Mouse (Mus musculus) intestine, embryonic 14.5 days (tissue): ENCODE measurements at regions not wholly inside any gene's neighbourhood (a gene's known extent, or its start where the extent isn't known, plus 50 kb on each side); places are given as distances from the start of the nearest gene placed in this dataset.

Experiments used
- ATAC-seq: fragments of 200-750 bp; cut with Nextera tagmentation; replicated peaks from 2 replicates; pipeline ENCODE4 v1.8.0; 2017; ENCODE audit warnings: low read depth, moderate number of reproducible peaks, moderate TSS enrichment, moderate library complexity; ENCODE audit not compliant: low FRiP score, low TSS enrichment
- DNase-seq: peaks from one replicate; pipeline ENCODE4 v3.0.0-alpha.2; 2018; ENCODE audit warnings: low spot score
- H3K27ac ChIP-seq: fragments of 300-500 bp; sonication (generic); 2 replicates; pipeline ENCODE4 v1.5.1; 2014; ENCODE audit warnings: low read depth, mild to moderate bottlenecking, control low read depth
- H3K27me3 ChIP-seq: fragments of 300-500 bp; sonication (generic); replicated peaks from 2 replicates; pipeline ENCODE4 v1.6.1; 2014; ENCODE audit warnings: low read length, control low read depth; ENCODE audit not compliant: control insufficient read depth, insufficient read depth
- H3K36me3 ChIP-seq: fragments of 300-500 bp; sonication (generic); 2 replicates; pipeline ENCODE4 v1.6.1; 2014; ENCODE audit warnings: low read length, control low read depth; ENCODE audit not compliant: control insufficient read depth, insufficient read depth
- H3K4me1 ChIP-seq: fragments of 300-500 bp; sonication (generic); replicated peaks from 2 replicates; pipeline ENCODE4 v1.6.1; 2014; ENCODE audit warnings: low read length, control low read depth, mixed read lengths; ENCODE audit not compliant: control insufficient read depth, insufficient read depth
- H3K4me2 ChIP-seq: fragments of 300-500 bp; sonication (generic); 2 replicates; pipeline ENCODE4 v1.6.1; 2014; ENCODE audit warnings: low read length
- H3K4me3 ChIP-seq: fragments of 300-500 bp; sonication (generic); 2 replicates; pipeline ENCODE4 v1.5.1; 2014; ENCODE audit warnings: low read depth, low read length, control low read depth, mixed read lengths
- H3K9ac ChIP-seq: fragments of 300-500 bp; sonication (generic); 2 replicates; pipeline ENCODE4 v1.6.1; 2014; ENCODE audit warnings: mild to moderate bottlenecking, low read length
- H3K9me3 ChIP-seq: fragments of 300-500 bp; sonication (generic); 2 replicates; pipeline ENCODE4 v1.6.1; 2016; ENCODE audit warnings: low read length, control low read depth; ENCODE audit not compliant: control insufficient read depth
- WGBS: fragments of 180-500 bp; shearing (Covaris S2); extraction: QIAGEN DNeasy Blood & Tissue Kit; methylation state at CpG from one replicate; pipeline ENCODE4 v1.1.7; 2014; 5-methylcytosine and 5-hydroxymethylcytosine counted together

- Histone ChIP-seq H3K27me3 (no peaks in the 10 kb centered on the region), H3K4me1 (peaks cover 14% of the 10 kb centered on the region), H3K4me2 (no peak overlapping the region), H3K9me3 (no peaks in the 10 kb centered on the region), H3K9ac (no peak overlapping the region), H3K27ac (peak overlapping the region; percentile 51; the same call in 1 of the 2 replicates), H3K4me3 (no peak overlapping the region), H3K36me3 (no peaks in the 10 kb centered on the region)
- no peak for ATAC-seq
- WGBS: 31% methylated on average over 6 of the region's 6 CpGs
- no peak for DNase-seq
Measured at GRCm38 (mm10) chr13:97681228-97681987, 79.0 kb downstream of the Gm10260 start.

DNA sequence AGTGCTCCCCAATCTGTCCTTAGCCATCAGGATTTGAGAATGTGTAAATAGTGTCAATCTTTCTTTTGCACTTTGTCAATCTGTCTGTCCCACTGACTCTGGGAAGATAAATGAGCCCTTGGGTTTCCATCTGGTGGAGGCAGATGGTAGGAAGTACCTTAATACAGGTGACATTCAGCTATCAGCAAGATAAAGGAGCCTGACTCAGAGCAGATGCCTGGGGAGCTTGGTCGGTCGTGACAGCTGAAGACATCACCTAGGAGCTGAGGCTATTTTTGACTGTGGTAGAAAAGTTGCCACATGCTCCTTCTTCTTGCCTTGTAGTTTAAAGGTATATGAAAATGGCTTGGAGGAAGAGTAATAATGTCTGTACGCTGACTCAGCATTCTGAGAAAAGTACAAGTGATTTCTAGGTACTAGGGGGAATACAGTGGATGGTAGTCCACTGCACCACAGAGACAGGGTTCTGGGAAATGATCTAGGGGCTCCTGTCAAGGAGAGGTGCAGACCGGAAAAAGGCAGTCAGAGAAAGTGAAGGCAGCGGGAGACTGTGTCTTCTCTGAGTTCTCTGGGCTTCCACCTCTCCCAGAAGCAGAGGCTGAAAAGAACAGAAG, 80.0 kb downstream of the Gm10260 start:
- DNase-seq (no peak), ATAC-seq (no peak)
- H3K4me2 ChIP-seq: no peak overlapping the region
- H3K36me3 ChIP-seq: no peaks in the 10 kb centered on the region
- no peak overlapping the region for H3K4me3 ChIP-seq
- H3K27me3 ChIP-seq: no peaks in the 10 kb centered on the region
- WGBS: 75% methylated on average over 5 of the region's 5 CpGs
- H3K9me3 ChIP-seq: no peaks in the 10 kb centered on the region
- H3K4me1 ChIP-seq: peaks cover 17% of the 10 kb centered on the region
- H3K9ac ChIP-seq: no peak overlapping the region
- H3K27ac ChIP-seq: no peak overlapping the region

DNA sequence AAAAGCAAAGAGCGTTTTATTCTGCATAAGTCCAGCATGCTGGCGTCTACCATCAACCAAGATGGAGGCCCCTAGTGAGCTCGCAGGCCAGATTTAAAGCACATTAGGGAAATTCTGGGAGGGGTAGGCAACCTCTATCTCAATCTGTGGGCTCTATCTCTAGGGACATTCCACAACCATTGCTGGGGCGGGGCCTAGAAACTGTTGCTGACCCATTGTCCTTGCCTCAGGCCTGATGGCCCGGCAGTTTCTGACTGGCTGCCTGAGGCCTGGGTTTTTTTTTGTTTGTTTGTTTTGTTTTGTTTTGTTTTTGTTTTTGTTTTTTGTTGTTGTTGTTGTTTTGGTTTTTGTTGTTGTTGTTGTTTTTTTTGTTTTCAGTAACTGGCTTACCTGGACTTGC, 81.4 kb downstream of the Gm10260 start:
- Histone ChIP-seq H3K9ac (no peak overlapping the region), H3K4me2 (no peak overlapping the region), H3K4me1 (peaks cover 17% of the 10 kb centered on the region), H3K4me3 (no peak overlapping the region), H3K9me3 (no peaks in the 10 kb centered on the region), H3K36me3 (no peaks in the 10 kb centered on the region), H3K27ac (no peak overlapping the region), H3K27me3 (no peaks in the 10 kb centered on the region)
- 92% methylated on average over 5 of the region's 5 CpGs for WGBS
- DNase-seq (no peak), ATAC-seq (no peak)

DNA sequence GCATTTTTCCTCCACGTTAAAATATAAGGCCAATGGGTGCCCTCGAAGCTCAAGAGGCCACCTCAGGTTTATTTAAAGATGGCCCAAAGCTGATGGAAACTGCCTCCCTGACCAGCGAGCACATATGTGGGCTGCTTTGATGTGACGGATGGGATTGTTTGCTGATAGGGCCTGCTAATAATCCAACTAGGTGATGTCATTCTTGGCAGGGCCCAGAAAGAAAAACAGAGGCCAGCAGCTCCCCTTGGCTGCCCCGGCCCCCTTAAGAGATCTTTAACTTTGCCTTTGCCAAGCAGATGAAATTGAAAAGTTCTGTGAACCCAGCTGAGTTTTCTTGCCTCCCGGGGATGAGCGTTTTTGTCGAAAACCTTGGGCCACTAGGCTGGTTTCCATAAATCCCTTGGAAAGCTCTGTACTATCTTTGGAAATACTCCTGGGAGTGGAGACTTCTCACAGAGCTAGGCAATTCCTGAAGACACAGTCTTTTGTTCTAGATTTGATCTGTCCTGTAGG, 83.8 kb downstream of the Gm10260 start:
- no peak overlapping the region for H3K9ac ChIP-seq
- H3K27me3 ChIP-seq: no peaks in the 10 kb centered on the region
- ATAC-seq: no peak
- H3K9me3 ChIP-seq: no peaks in the 10 kb centered on the region
- no peak overlapping the region for H3K4me2 ChIP-seq
- H3K36me3 ChIP-seq: no peaks in the 10 kb centered on the region
- H3K4me1 ChIP-seq: peaks cover 17% of the 10 kb centered on the region; the same call in 1 of the 2 replicates
- no peak overlapping the region for H3K27ac ChIP-seq
- DNase-seq: no peak
- WGBS: 45% methylated on average over 8 of the region's 8 CpGs
- H3K4me3 ChIP-seq: no peak overlapping the region

- no peak for ATAC-seq
- Histone ChIP-seq H3K9me3 (no peaks in the 10 kb centered on the region), H3K9ac (no peak overlapping the region), H3K4me3 (no peak overlapping the region), H3K27me3 (no peaks in the 10 kb centered on the region), H3K4me2 (no peak overlapping the region), H3K27ac (no peak overlapping the region), H3K36me3 (no peaks in the 10 kb centered on the region), H3K4me1 (peaks cover 16% of the 10 kb centered on the region; the same call in 1 of the 2 replicates)
- DNase-seq: no peak
- 73% methylated on average over 5 of the region's 5 CpGs for WGBS
Measured at GRCm38 (mm10) chr13:97673107-97673506, 87.3 kb downstream of the Gm10260 start.

DNA sequence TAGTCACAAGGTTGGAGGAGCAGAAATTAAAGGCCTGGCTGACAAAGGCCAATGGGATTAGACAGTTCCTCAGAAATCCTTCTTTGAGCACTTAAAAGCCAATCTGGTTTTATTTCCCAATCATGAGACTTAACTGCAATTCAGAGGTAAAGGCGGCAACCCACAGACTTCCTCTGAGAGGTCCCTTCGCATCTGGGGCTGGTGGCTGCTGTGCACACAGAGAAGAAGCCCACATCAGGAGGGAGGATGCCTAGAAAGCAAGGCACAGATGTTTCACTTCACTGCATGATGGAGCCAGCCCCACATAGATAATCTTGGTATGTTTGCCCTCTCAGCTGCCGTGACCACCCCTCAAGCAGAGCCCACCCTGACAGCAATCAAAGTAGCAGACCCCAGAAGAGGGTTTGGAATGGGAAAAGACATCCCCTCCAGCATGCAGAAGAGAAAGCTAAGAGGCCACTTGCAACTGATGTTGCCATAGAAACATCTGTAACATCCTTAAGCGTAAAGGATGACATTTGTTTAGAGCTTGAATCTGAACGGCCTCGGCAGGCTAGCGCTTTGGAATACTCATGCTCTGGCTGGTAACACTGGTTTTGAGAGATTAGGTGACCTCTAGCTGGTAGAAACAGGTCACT, 88.3 kb downstream of the Gm10260 start:
- DNase-seq (no peak), ATAC-seq (no peak)
- no peaks in the 10 kb centered on the region for H3K9me3 ChIP-seq
- H3K27ac ChIP-seq: no peak overlapping the region
- 33% methylated on average over 7 of the region's 7 CpGs for WGBS
- no peak overlapping the region for H3K4me3 ChIP-seq
- H3K36me3 ChIP-seq: no peaks in the 10 kb centered on the region
- H3K4me1 ChIP-seq: peaks cover 16% of the 10 kb centered on the region; the same call in 1 of the 2 replicates
- no peak overlapping the region for H3K9ac ChIP-seq
- no peak overlapping the region for H3K4me2 ChIP-seq
- no peaks in the 10 kb centered on the region for H3K27me3 ChIP-seq

- Histone ChIP-seq H3K27ac (no peak overlapping the region), H3K27me3 (no peaks in the 10 kb centered on the region), H3K4me1 (peaks cover 9% of the 10 kb centered on the region; the same call in 1 of the 2 replicates), H3K36me3 (no peaks in the 10 kb centered on the region), H3K4me2 (no peak overlapping the region), H3K9me3 (no peaks in the 10 kb centered on the region), H3K4me3 (no peak overlapping the region), H3K9ac (no peak overlapping the region)
- ATAC-seq (no peak), DNase-seq (no peak)
- WGBS: 79% methylated on average over 8 of the region's 8 CpGs
Measured at GRCm38 (mm10) chr13:97669366-97669765, 91.1 kb downstream of the Gm10260 start.

GRCm38 (mm10) chr13:97668910-97669309, 91.5 kb downstream of the Gm10260 start:
- H3K9me3 ChIP-seq: no peaks in the 10 kb centered on the region
- H3K9ac ChIP-seq: no peak overlapping the region
- ATAC-seq (no peak), DNase-seq (no peak)
- H3K4me1 ChIP-seq: peaks cover 9% of the 10 kb centered on the region; the same call in 1 of the 2 replicates
- H3K27ac ChIP-seq: no peak overlapping the region
- no peak overlapping the region for H3K4me3 ChIP-seq
- no peaks in the 10 kb centered on the region for H3K36me3 ChIP-seq
- WGBS: 50% methylated on average over 5 of the region's 5 CpGs
- H3K4me2 ChIP-seq: no peak overlapping the region
- no peaks in the 10 kb centered on the region for H3K27me3 ChIP-seq
